14 mouse cellular contexts compared by ENCODE assay signal in genomic region chr1:57673957-57674699, GRCm38 (mm10).
DNase-seq lines count a peak whose midpoint lies in the region; ATAC-seq and TF ChIP-seq lines count a peak whose summit lies in the region.
"Had no signal": no experiment of that assay in that cellular context is flagged by ENCODE, and none has a peak within 500 bp of the region (broad histone marks: within the 10 kb centered on the region; RNA-seq: fewer than 3 reads in every experiment).

No protein-coding gene starts in this region.

- no peaks in the 10 kb centered on the region for H3K9me3 ChIP-seq in lung, embryonic 15.5 days
- no peaks in the 10 kb centered on the region for H3K9me3 ChIP-seq in embryonic facial prominence, embryonic 15.5 days (replicated peaks)
- no peaks in the 10 kb centered on the region for H3K9me3 ChIP-seq in hindbrain, embryonic 13.5 days
- H3K9me3 ChIP-seq in midbrain, embryonic 13.5 days = peaks cover 4% of the 10 kb centered on the region; the same call in 1 of the 2 replicates
- H3K9me3 ChIP-seq: liver, embryonic 15.5 days; stomach, embryonic 15.5 days had no signal

- no peak for TF ChIP-seq CTCF in lung, adult 2 months (IDR thresholded peaks at IDR 0.05; ENCODE audit: insufficient read depth, low read length)

- no peak for DNase-seq in lung, adult 2 months
- DNase-seq in thymus, postnatal 0 days (ENCODE audit: low spot score) = no peak
- DNase-seq in frontal cortex, postnatal 36 days (ENCODE audit: low spot score in 2 of 2) = no peak
- DNase-seq: cerebellum, adult 9-11 months; heart, adult 11 months; kidney, postnatal 25 days had no signal

- TF ChIP-seq POLR2A in lung, adult 2 months (IDR thresholded peaks at IDR 0.05; ENCODE audit: borderline replicate concordance, extremely low read depth, low read depth, low read length) = no peak

- no peaks in the 10 kb centered on the region for H3K27me3 ChIP-seq in lung, embryonic 15.5 days
- H3K27me3 ChIP-seq in embryonic facial prominence, embryonic 15.5 days = no peaks in the 10 kb centered on the region
- no peaks in the 10 kb centered on the region for H3K27me3 ChIP-seq in hindbrain, embryonic 13.5 days
- no peaks in the 10 kb centered on the region for H3K27me3 ChIP-seq in midbrain, embryonic 13.5 days
- H3K27me3 ChIP-seq: liver, embryonic 15.5 days; megakaryocyte, embryonic 14.5 days; stomach, embryonic 15.5 days had no signal

- peak overlapping the region; percentile 27; the same call in 1 of the 2 replicates for H3K27ac ChIP-seq in lung, embryonic 15.5 days
- peak overlapping the region; percentile 0 for H3K27ac ChIP-seq in embryonic facial prominence, embryonic 15.5 days (replicated peaks)
- peak overlapping the region; percentile 61 for H3K27ac ChIP-seq in hindbrain, embryonic 13.5 days
- H3K27ac ChIP-seq in midbrain, embryonic 13.5 days = peak overlapping the region; percentile 70
- H3K27ac ChIP-seq: liver, embryonic 15.5 days had no signal

- no peaks in the 10 kb centered on the region for H3K36me3 ChIP-seq in lung, embryonic 15.5 days
- H3K36me3 ChIP-seq in embryonic facial prominence, embryonic 15.5 days = no peaks in the 10 kb centered on the region
- no peaks in the 10 kb centered on the region for H3K36me3 ChIP-seq in hindbrain, embryonic 13.5 days
- H3K36me3 ChIP-seq in midbrain, embryonic 13.5 days = no peaks in the 10 kb centered on the region
- H3K36me3 ChIP-seq: liver, embryonic 15.5 days; stomach, embryonic 15.5 days had no signal

- no peak overlapping the region for H3K4me3 ChIP-seq in lung, embryonic 15.5 days
- no peak overlapping the region for H3K4me3 ChIP-seq in lung, adult 2 months (replicated peaks; ENCODE audit: extremely low read depth, low read depth, low read length)
- H3K4me3 ChIP-seq in embryonic facial prominence, embryonic 15.5 days (replicated peaks) = no peak overlapping the region
- H3K4me3 ChIP-seq in hindbrain, embryonic 13.5 days = no peak overlapping the region
- no peak overlapping the region for H3K4me3 ChIP-seq in midbrain, embryonic 13.5 days (replicated peaks)
- H3K4me3 ChIP-seq: liver, embryonic 15.5 days; megakaryocyte, embryonic 14.5 days; stomach, embryonic 15.5 days had no signal

- ATAC-seq in lung, embryonic 15.5 days (ENCODE audit: borderline replicate concordance, extremely low read depth, low FRiP score, low TSS enrichment) = no peak
- ATAC-seq in embryonic facial prominence, embryonic 15.5 days (ENCODE audit: insufficient number of reproducible peaks, low FRiP score, low TSS enrichment, low read depth) = no peak
- 0 out of 2 replicates have a peak, but pooled peaks have one; percentile 52 for ATAC-seq in hindbrain, embryonic 13.5 days (ENCODE audit: low FRiP score)
- ATAC-seq in midbrain, embryonic 13.5 days = peak; percentile 78
- no peak for ATAC-seq in frontal cortex, adult (ENCODE audit: low TSS enrichment)

- H3K9ac ChIP-seq in lung, embryonic 15.5 days = no peak overlapping the region
- H3K9ac ChIP-seq in embryonic facial prominence, embryonic 15.5 days = no peak overlapping the region
- H3K9ac ChIP-seq in hindbrain, embryonic 13.5 days = no peak overlapping the region
- H3K9ac ChIP-seq in midbrain, embryonic 13.5 days (replicated peaks) = no peak overlapping the region
- H3K9ac ChIP-seq: liver, embryonic 15.5 days; stomach, embryonic 15.5 days had no signal

- 0 out of 2 replicates have a peak, but pooled peaks cover 6% of the 10 kb centered on the region for H3K4me1 ChIP-seq in lung, embryonic 15.5 days
- no peaks in the 10 kb centered on the region for H3K4me1 ChIP-seq in lung, adult 2 months (ENCODE audit: control insufficient read depth, insufficient read depth, low read length)
- peaks cover 5% of the 10 kb centered on the region; the same call in 1 of the 2 replicates for H3K4me1 ChIP-seq in embryonic facial prominence, embryonic 15.5 days
- H3K4me1 ChIP-seq in hindbrain, embryonic 13.5 days (replicated peaks) = peaks cover 18% of the 10 kb centered on the region; the same call in 1 of the 2 replicates
- H3K4me1 ChIP-seq in midbrain, embryonic 13.5 days (replicated peaks) = peaks cover 21% of the 10 kb centered on the region
- H3K4me1 ChIP-seq: liver, embryonic 15.5 days; megakaryocyte, embryonic 14.5 days; stomach, embryonic 15.5 days had no signal

- 50% methylated on average over 7 of the region's 7 CpGs for WGBS in lung, embryonic 15.5 days
- WGBS in lung, adult 2 months = 75% methylated on average over 7 of the region's 7 CpGs
- WGBS in embryonic facial prominence, embryonic 15.5 days = 22% methylated on average over 7 of the region's 7 CpGs
- WGBS in hindbrain, embryonic 13.5 days = 40% methylated on average over 7 of the region's 7 CpGs
- WGBS in midbrain, embryonic 13.5 days = 34% methylated on average over 7 of the region's 7 CpGs

- no peak overlapping the region for H3K4me2 ChIP-seq in lung, embryonic 15.5 days
- no peak overlapping the region for H3K4me2 ChIP-seq in embryonic facial prominence, embryonic 15.5 days (replicated peaks)
- no peak overlapping the region for H3K4me2 ChIP-seq in hindbrain, embryonic 13.5 days
- no peak overlapping the region for H3K4me2 ChIP-seq in midbrain, embryonic 13.5 days (replicated peaks)
- H3K4me2 ChIP-seq: liver, embryonic 15.5 days; stomach, embryonic 15.5 days had no signal

Comparison
In these comparisons a context has a peak if more than half of its experiments do, and no peak if none do; other contexts are left out.
1. ATAC-seq: peak in hindbrain, embryonic 13.5 days (single experiment) and midbrain, embryonic 13.5 days (single experiment); none in lung, embryonic 15.5 days (single experiment), embryonic facial prominence, embryonic 15.5 days (single experiment) and frontal cortex, adult (single experiment).
2. H3K27ac ChIP-seq: peak in every context shown above with its lines; median percentile 70 in midbrain, embryonic 13.5 days; 61 in hindbrain, embryonic 13.5 days; 27 in lung, embryonic 15.5 days; 0 in embryonic facial prominence, embryonic 15.5 days.